Mouse (Mus musculus) midbrain, embryonic 14.5 days (tissue): Measurements from ENCODE around the gene Atf6. TPM values are rescaled to one million over a fixed set of nuclear protein-coding genes. Genes with fewer than 3 reads are reported as not detected.

Experiments
- ATAC-seq: fragments of 200-750 bp; cut with Nextera tagmentation; 2 replicates; pipeline ENCODE4 v1.8.0; 2017; ENCODE audit warnings: moderate number of reproducible peaks, moderate library complexity; ENCODE audit not compliant: low FRiP score, low TSS enrichment
- DNase-seq: peaks from one replicate; pipeline ENCODE4 v3.0.0-alpha.2; 2015
- H3K27ac ChIP-seq: fragments of 300-500 bp; sonication (generic); replicated peaks from 2 replicates; pipeline ENCODE4 v1.5.1; 2014; ENCODE audit warnings: mild to moderate bottlenecking, low read depth, low read length, moderate library complexity
- H3K27me3 ChIP-seq: fragments of 300-500 bp; sonication (generic); 2 replicates; pipeline ENCODE4 v1.6.1; 2014; ENCODE audit warnings: low read length, control low read depth, mixed read lengths; ENCODE audit not compliant: control insufficient read depth, insufficient read depth
- H3K36me3 ChIP-seq: fragments of 300-500 bp; sonication (generic); 2 replicates; pipeline ENCODE4 v1.6.1; 2014; ENCODE audit warnings: low read length, control low read depth; ENCODE audit not compliant: control insufficient read depth, insufficient read depth
- H3K4me1 ChIP-seq: fragments of 300-500 bp; sonication (generic); 2 replicates; pipeline ENCODE4 v1.6.1; 2014; ENCODE audit warnings: mild to moderate bottlenecking, antibody characterized with exemption, low read length, control low read depth; ENCODE audit not compliant: control insufficient read depth, insufficient read depth
- H3K4me2 ChIP-seq: fragments of 300-500 bp; sonication (generic); 2 replicates; pipeline ENCODE4 v1.6.1; 2014; ENCODE audit warnings: mild to moderate bottlenecking, low read length, moderate library complexity
- H3K4me3 ChIP-seq: fragments of 300-500 bp; sonication (generic); replicated peaks from 2 replicates; pipeline ENCODE4 v1.5.1; 2014; ENCODE audit warnings: low read depth, low read length
- H3K9ac ChIP-seq: fragments of 300-500 bp; sonication (generic); replicated peaks from 2 replicates; pipeline ENCODE4 v1.6.1; 2014; ENCODE audit warnings: mild to moderate bottlenecking, low read length, moderate library complexity
- H3K9me3 ChIP-seq: fragments of 300-500 bp; sonication (generic); 2 replicates; pipeline ENCODE4 v1.6.1; 2016; ENCODE audit warnings: low read length, control low read depth, mixed read lengths; ENCODE audit not compliant: control insufficient read depth
- WGBS: fragments of 180-500 bp; shearing (Covaris S2); extraction: QIAGEN DNeasy Blood & Tissue Kit; methylation state at CpG from one replicate; pipeline ENCODE4 v1.1.7; 2014; 5-methylcytosine and 5-hydroxymethylcytosine counted together
- polyA plus RNA-seq: library from polyadenylated mRNA; unstranded; fragments of >200 nt; fragmentation: Nextera tagmentation; extraction: Ambion mirVana; gene quantifications from 2 replicates; pipeline ENCODE4 v1.2.1, GENCODE M21; 2014

Atf6 gene
- polyA plus RNA-seq, 1 experiment from 2014 or later, result 12.0 TPM

- DNase-seq, result no peak
- Histone ChIP-seq H3K4me3 (no peak overlapping the region), H3K36me3 (no peaks in the 10 kb centered on the region), H3K9ac (no peak overlapping the region), H3K27me3 (no peaks in the 10 kb centered on the region), H3K27ac (no peak overlapping the region), H3K9me3 (no peaks in the 10 kb centered on the region), H3K4me1 (0 out of 2 replicates have a peak, but pooled peaks cover 5% of the 10 kb centered on the region), H3K4me2 (peak overlapping the region; percentile 72; the same call in 1 of the 2 replicates)
- 66% methylated on average over 6 of the region's 6 CpGs for WGBS
- no peak for ATAC-seq
Measured at GRCm38 (mm10) chr1:170886044-170886458, 18.5 kb upstream of the Atf6 start.

- Histone ChIP-seq H3K9me3 (no peaks in the 10 kb centered on the region), H3K27ac (peak within 1 kb of the TSS; percentile 86), H3K4me2 (peak within 1 kb of the TSS; percentile 72), H3K4me3 (peak within 1 kb of the TSS; percentile 97), H3K4me1 (0 out of 2 replicates have a peak, but pooled peaks cover 5% of the 10 kb centered on the region), H3K36me3 (peaks cover 10% of the 10 kb centered on the region), H3K9ac (peak within 1 kb of the TSS; percentile 93), H3K27me3 (no peaks in the 10 kb centered on the region)
- DNase-seq (peak; percentile 96), ATAC-seq (peak; percentile 91)
- WGBS, result under 1% methylated on average over 46 of the region's 46 CpGs
Measured at GRCm38 (mm10) chr1:170884978-170885561, 17.5 kb upstream of the Atf6 start, which contains the start of the genes Gm26620 and Dusp12. TSS of gene Gm26620 (plus strand) at chr1:170885065. TSS of gene Dusp12 (minus strand) at chr1:170885540.

GRCm38 (mm10) chr1:170884390-170884789 is 16.8 kb upstream of the Atf6 start:
- ATAC-seq (no peak), DNase-seq (no peak)
- Histone ChIP-seq H3K9ac (peak overlapping the region; percentile 93), H3K4me2 (peak overlapping the region; percentile 72), H3K36me3 (peaks cover 16% of the 10 kb centered on the region), H3K9me3 (no peaks in the 10 kb centered on the region), H3K4me1 (0 out of 2 replicates have a peak, but pooled peaks cover 5% of the 10 kb centered on the region), H3K27ac (peak overlapping the region; percentile 86; the same call in 1 of the 2 replicates), H3K4me3 (peak overlapping the region; percentile 97), H3K27me3 (no peaks in the 10 kb centered on the region)
- WGBS, result 31% methylated on average over 8 of the region's 8 CpGs

GRCm38 (mm10) chr1:170882915-170883485 is 15.4 kb upstream of the Atf6 start:
- no peak for DNase-seq
- H3K4me1 ChIP-seq, result 0 out of 2 replicates have a peak, but pooled peaks cover 5% of the 10 kb centered on the region
- no peak overlapping the region for H3K4me3 ChIP-seq
- H3K9ac ChIP-seq, result no peak overlapping the region
- no peaks in the 10 kb centered on the region for H3K9me3 ChIP-seq
- WGBS, result 91% methylated on average over 5 of the region's 5 CpGs
- no peak overlapping the region for H3K27ac ChIP-seq
- ATAC-seq, result no peak
- H3K27me3 ChIP-seq, result no peaks in the 10 kb centered on the region
- H3K4me2 ChIP-seq, result no peak overlapping the region
- H3K36me3 ChIP-seq, result peaks cover 22% of the 10 kb centered on the region

GRCm38 (mm10) chr1:170876906-170877305 is 9.3 kb upstream of the Atf6 start:
- Histone ChIP-seq H3K4me3 (no peak overlapping the region), H3K27me3 (no peaks in the 10 kb centered on the region), H3K4me2 (no peak overlapping the region), H3K9ac (no peak overlapping the region), H3K36me3 (peaks cover 60% of the 10 kb centered on the region), H3K9me3 (no peaks in the 10 kb centered on the region), H3K27ac (no peak overlapping the region), H3K4me1 (no peaks in the 10 kb centered on the region)
- WGBS, result 92% methylated on average over 5 of the region's 5 CpGs
- ATAC-seq (no peak), DNase-seq (no peak)

GRCm38 (mm10) chr1:170875676-170876075 is 8.1 kb upstream of the Atf6 start:
- ATAC-seq, result no peak
- no peaks in the 10 kb centered on the region for H3K9me3 ChIP-seq
- no peak overlapping the region for H3K4me3 ChIP-seq
- H3K27me3 ChIP-seq, result no peaks in the 10 kb centered on the region
- no peaks in the 10 kb centered on the region for H3K4me1 ChIP-seq
- no peak overlapping the region for H3K27ac ChIP-seq
- H3K36me3 ChIP-seq, result peaks cover 56% of the 10 kb centered on the region
- WGBS, result 94% methylated on average over 3 of the region's 3 CpGs
- no peak overlapping the region for H3K9ac ChIP-seq
- DNase-seq, result no peak
- H3K4me2 ChIP-seq, result no peak overlapping the region

- WGBS, result 96% methylated on average over 2 of the region's 2 CpGs
Measured at GRCm38 (mm10) chr1:170871961-170872360, 4.4 kb upstream of the Atf6 start.

GRCm38 (mm10) chr1:170871402-170871801 is 3.8 kb upstream of the Atf6 start:
- no peak overlapping the region for H3K27ac ChIP-seq
- WGBS, result 85% methylated on average over 6 of the region's 6 CpGs
- H3K36me3 ChIP-seq, result peaks cover 28% of the 10 kb centered on the region
- no peak overlapping the region for H3K4me3 ChIP-seq
- H3K9ac ChIP-seq, result no peak overlapping the region
- H3K27me3 ChIP-seq, result no peaks in the 10 kb centered on the region
- ATAC-seq (no peak), DNase-seq (no peak)
- H3K4me1 ChIP-seq, result peaks cover 7% of the 10 kb centered on the region
- H3K9me3 ChIP-seq, result no peaks in the 10 kb centered on the region
- H3K4me2 ChIP-seq, result no peak overlapping the region

More at GRCm38 (mm10) chr1:170871961-170872360, 4.4 kb upstream of the Atf6 start:
- ATAC-seq (no peak), DNase-seq (no peak)
- no peaks in the 10 kb centered on the region for H3K27me3 ChIP-seq
- H3K9ac ChIP-seq, result no peak overlapping the region
- no peak overlapping the region for H3K4me3 ChIP-seq
- H3K27ac ChIP-seq, result no peak overlapping the region
- H3K36me3 ChIP-seq, result peaks cover 32% of the 10 kb centered on the region
- peaks cover 1% of the 10 kb centered on the region for H3K4me1 ChIP-seq
- H3K4me2 ChIP-seq, result no peak overlapping the region
- no peaks in the 10 kb centered on the region for H3K9me3 ChIP-seq

- H3K4me2 ChIP-seq, result peak overlapping the region; percentile 74
- peak overlapping the region; percentile 52; the same call in 1 of the 2 replicates for H3K9ac ChIP-seq
- DNase-seq, result no peak
- H3K27me3 ChIP-seq, result no peaks in the 10 kb centered on the region
- ATAC-seq, result no peak
- peaks cover 8% of the 10 kb centered on the region for H3K4me1 ChIP-seq
- no peaks in the 10 kb centered on the region for H3K9me3 ChIP-seq
- peak overlapping the region; percentile 63 for H3K4me3 ChIP-seq
- 0 out of 2 replicates have a peak overlapping the region, but pooled peaks have one; percentile 28 for H3K27ac ChIP-seq
- H3K36me3 ChIP-seq, result peaks cover 7% of the 10 kb centered on the region
- 20% methylated on average over 14 of the region's 14 CpGs for WGBS
Measured at GRCm38 (mm10) chr1:170868905-170869283, 1.3 kb upstream of the Atf6 start.
